Mouse (Mus musculus): Measurements from ENCODE around the gene Pycr2.
A peak's percentile ranks its signal among the peaks of the same experiment; 100 is the strongest.
"Not testable (repeated sequence)": the region's sequence is repeated elsewhere in the genome, so short reads cannot be mapped to it uniquely, and the experiment has no call there.

Pycr2 gene

DNA sequence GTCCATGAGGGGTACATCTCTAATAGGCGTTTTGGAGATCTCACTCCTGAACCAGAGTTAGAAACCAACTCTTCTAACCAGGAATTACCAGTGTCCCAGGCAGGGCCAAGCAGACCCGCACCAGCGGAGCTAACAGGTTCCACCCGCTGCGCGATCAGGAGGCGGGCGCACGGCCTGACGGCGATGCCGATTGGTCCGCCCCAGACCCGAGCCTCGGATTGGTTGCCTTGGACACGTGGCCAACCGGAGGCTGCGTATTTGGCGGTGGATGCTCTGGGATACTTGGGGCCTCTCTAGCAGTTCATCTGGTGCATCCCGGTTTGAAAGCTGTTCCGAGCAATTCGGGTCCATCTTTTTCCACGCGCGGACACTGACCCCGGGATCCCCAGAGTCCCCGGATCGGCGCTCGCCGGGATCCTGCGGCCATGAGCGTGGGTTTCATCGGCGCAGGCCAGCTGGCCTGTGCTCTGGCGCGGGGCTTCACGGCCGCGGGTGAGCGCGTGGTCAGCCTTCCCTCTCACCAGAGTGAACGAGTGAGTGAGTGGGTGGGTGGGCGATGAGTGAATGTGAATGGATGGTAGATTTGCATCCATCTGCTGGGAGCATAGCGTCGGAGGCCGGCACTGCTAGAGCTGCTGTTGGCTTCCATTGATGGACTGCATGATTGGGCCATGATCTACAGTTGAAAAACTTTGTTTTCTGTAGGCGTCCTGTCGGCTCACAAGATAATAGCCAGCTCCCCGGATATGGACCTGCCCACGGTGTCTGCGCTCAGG, at the start of gene Pycr2:
Pycr2 (plus strand) TSS at position 255 of the 776 bp plus-strand sequence.
- DNase-seq (ENCODE audit: low spot score) = peak; percentile 90

DNA sequence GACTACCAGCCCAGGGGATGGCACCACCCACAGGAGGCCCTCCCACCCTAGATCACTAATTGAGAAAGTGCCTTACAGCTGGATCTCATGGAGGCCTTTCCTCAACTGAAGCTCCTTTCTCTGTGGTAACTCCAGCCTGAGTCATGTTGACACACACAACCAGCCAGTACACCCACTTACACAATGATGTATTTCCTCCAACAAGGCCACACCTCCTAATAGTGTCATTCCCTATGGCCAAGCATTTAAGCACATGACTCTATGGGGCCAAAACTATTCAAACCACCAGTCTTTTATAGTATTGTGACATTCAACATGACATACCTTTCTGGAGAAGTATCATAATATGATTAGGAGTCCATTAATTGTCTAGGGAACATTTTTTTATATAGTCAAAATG, 45.3 kb upstream of the Pycr2 start:
- no peak for DNase-seq (ENCODE audit: low spot score)

DNA sequence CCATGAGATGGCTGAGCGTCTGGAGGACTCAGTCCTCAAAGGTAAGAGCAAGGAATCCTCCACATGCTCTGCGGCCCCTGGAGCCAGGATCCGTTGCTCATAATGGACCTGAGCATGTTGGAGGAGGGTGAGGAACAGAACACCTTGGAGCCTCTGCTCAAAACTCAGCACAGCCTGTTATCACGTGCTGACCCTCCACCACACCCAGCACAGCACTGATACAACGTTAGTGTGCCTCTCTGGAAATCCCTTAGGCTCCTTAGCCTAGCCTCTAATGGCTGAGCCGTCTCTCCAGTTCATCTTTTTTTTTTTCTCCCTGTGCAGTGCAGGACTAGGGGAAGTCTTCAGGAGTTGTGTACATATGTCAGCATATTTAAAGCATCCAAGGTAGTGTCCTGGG, 44.1 kb upstream of the Pycr2 start:
- no peak for DNase-seq (ENCODE audit: low spot score)

DNA sequence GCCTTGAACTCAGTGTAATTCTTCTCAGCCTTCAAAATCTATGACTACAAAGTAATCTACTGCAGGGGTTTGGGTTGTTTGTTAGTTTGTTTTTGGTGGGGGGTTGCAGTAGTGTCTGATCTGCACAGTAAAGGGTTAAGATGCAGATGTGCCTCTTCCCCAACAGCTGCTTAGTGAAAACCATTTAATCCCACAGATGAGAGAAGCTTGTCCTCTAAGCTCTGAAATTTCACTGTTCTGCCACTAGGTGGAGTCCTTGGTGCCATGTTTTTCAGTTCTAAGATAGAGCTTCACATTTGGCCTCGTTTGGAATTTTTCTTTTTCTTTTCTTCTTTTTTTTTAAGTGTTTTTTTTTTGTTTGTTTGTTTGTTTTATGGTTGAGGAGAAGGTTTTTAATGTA, 40.5 kb upstream of the Pycr2 start:
- no peak for DNase-seq (ENCODE audit: low spot score)

DNA sequence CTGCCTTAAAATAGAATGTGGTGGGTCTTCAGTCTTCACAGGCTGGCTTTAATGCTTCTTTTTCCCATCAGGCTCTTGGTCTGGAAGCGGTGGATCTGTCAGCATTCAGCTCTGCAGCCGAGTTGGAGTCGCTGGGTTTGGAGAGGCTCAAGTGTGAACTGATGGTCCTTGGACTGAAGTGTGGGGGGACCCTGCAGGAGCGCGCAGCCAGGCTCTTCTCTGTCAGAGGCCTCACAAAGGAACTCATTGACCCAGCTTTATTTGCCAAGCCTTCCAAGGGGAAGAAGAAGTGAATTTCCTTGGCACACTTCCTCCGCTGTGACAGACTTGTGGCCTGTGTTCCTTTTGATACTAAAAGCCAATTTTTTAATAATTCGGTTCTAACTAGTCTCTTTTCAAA, 38.1 kb upstream of the Pycr2 start:
- no peak for DNase-seq (ENCODE audit: low spot score)

DNA sequence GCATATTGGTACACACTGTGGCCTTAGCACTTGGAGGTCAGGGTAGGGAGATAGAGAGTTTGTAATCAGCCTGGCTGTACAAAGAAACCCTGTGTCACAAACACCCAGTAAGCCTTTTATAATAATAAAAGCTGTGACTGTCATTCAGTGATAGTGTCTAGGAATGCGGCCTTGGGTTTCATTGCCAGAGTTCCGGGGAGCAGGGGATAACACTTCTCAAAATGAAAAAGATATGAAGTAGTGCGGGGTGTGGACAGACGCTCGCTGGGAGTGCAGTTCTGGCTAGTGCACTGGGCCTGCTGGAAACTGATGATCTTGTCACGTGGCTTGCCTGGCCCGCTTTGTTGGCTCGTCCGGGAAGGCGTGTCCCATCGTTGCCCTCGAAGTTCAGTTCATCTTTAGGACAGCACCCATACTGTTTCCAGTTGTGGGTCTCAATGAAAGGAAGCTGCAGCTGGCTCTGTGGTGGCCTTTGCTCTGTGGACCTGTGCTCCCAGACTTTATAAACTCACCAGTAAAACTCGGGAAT, 33.9 kb upstream of the Pycr2 start:
- no peak for DNase-seq (ENCODE audit: low spot score)

DNA sequence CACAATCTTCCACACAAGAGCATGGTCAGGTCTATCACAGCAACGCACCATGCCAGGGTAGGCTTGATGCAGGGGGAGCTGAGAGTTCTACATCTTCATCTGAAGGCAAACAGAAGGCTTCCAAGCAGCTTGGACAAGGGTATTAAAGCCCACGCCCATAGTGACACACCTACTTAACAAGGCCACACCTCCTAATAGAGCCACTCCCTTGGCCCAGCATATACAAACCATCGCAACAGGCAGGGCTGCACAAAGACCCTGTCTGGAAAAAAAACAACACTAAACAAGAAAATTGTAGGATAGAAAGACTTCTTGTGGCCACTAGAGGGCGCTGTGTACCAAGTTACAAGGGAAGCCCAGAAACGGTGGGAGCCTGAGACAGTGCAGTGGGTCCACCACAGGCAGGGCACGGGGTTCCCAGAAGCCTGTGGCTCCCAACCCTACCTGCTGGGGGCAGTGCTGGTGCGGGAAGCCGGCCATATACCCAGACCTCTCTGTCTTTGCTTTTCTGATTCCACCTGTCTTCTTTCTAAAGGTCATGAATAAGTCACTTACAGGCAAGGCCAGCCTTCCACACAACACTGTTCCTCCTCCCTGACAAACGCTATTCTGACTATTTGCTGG, 30.1 kb upstream of the Pycr2 start:
- no peak for DNase-seq (ENCODE audit: low spot score)

DNA sequence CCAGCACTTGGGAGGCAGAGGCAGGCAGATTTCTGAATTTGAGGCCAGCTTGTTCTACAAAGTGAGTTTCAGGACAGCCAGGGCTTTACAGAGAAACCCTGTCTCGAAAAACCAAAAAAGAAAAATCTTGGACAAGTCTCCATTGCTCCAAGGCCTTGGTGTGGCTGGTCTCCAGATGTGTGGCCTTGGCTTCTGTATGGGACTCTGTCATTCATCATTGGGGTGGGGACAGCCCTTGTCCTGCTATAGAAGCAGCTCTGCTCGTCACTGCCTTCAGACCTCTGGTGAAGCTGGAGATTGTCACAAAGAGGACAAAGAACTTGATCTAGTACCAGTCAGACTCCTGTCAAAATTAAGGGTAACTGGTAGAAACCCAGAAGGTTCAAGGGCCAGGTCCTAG, 29.5 kb upstream of the Pycr2 start:
- DNase-seq (ENCODE audit: low spot score) = no peak

DNA sequence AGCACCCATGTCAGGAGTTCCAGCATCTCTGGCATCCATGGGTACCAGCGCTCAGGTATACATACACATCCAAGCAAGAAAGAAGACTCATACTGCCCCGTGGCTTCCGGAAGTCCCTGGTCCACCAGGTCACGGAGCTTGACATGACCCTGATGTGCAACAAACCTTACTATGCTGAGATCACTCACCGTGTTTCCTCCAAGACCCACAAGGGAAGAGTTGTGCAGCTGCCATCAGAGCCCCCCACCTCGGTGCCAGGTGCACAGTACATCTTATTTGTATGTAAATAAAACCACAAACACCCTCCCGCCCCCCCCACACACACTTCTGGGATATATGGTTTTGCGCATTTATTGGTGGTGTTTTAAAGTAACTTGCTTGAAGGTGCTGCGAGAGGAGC, 29.0 kb upstream of the Pycr2 start:
- DNase-seq (ENCODE audit: low spot score) = no peak

DNA sequence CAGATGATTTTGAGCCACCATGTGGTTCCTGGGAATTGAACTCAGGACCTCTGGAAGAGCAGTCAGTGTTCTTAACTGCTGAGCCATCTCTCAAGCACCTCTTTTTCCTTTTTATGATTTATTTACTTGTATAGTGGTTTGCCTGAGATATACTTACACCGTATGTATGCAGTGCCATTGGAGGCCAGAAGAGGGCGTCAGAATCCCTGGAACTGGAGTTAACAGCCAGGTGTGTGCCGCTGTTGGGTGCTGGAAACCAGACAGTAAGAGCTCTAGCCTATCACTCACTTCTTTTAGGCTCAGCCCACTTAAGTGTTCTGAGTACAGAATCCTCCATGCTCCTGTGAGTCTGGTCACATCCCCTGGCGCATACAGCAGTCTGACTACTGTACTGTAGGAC, 26.6 kb upstream of the Pycr2 start:
- DNase-seq (ENCODE audit: low spot score) = no peak

DNA sequence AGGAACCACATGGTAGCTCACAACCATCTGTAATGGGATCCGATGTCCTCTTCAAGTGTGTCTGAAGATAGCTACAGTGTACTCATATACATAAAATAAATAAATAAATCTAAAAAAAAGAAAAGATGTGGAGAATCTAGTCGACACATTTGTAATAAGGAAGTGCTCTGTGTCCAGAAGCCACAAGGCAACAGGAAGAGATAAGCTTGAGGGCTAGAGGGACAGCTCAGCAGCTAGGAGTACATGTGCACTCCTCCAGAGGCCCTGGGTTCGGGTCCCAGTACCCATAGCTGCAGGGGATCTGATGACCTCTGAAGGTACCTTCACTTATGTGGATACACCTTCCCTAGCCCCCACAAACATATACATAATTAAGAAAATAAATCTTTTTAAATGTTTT, 22.3 kb upstream of the Pycr2 start:
- no peak for DNase-seq (ENCODE audit: low spot score)

DNA sequence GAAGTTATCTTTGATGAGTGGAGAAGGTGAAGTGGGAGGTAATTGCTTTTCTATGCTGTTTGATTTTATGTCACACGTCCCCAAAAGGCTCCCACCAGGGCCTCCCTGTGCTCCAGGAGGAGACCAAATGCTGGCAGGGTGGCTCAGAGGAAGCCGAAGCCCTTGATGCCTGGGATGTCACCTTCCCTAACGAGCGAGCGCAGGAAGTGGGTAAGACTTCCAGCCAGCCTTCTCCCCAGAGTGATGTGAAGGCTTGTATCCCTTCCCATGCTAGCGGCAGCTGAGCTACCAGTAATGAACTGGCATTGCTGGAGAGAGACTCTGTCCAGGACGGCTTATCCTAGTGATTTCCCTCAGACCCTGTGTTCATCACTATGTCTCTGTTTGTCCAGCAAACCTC, 20.4 kb upstream of the Pycr2 start:
- DNase-seq (ENCODE audit: low spot score) = no peak

DNA sequence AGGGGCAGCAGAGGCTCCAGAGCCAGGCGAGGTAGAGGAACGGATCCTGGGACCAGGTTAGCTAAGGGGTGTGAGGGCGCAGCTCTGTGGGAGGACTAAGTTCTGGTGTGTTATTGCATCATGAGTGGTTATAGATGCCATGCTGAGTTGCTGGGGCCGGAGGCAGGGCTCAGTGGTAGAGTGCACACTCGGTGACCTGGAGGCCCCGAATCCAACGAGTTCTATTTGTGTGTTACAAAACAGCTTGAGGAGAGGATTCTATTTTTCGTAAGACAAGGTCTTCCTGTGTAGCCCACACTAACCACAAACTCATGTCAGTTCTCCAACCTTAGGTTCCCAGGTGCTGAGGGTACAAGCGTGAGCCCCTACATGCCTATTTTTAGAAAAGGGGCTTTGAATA, 19.6 kb upstream of the Pycr2 start:
- DNase-seq (ENCODE audit: low spot score) = no peak

DNA sequence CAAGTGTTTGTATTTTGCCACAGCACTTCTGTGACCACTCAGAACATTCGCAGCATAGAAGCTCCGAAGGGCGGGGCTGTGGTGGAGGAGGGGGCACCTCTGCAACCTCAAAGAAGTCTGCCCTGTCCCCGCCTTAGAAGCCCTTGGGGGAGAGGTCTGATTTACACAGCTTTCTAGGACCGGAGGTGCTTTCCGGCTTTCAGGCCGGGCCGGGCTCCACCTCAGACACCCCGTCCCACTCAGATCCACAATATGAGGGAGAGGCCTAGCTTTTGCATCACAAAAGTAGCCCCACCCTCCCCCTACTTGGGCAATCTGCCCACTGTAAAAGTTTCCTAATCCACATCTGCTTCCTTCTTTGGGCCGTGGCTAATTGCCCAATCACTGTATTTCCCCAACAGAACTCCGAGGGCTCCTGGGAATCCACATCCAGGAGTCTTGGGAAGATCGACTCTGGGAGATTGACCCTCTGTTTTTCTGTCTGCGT, 15.5 kb upstream of the Pycr2 start:
- peak; percentile 83 for DNase-seq (ENCODE audit: low spot score)

DNA sequence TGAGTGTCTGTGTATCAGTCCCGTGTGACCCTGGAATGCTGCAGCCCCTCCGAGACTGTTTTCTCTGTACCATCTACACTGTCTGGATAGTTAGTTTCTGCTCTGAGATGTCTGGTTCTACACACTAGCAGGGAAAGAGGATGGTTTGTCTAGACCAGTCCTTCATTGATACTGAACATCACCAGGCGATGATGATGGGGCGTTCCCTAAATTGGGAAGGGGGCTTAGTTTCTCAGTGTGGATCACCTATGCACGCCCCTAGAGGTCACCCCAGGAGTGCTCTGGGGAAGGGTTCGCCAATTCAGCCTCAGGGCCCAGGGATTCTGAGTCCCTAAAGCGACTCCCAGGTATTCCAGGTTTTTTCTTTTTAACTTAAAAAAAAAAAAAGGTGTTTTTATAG, 14.9 kb upstream of the Pycr2 start:
- DNase-seq (ENCODE audit: low spot score) = no peak

DNA sequence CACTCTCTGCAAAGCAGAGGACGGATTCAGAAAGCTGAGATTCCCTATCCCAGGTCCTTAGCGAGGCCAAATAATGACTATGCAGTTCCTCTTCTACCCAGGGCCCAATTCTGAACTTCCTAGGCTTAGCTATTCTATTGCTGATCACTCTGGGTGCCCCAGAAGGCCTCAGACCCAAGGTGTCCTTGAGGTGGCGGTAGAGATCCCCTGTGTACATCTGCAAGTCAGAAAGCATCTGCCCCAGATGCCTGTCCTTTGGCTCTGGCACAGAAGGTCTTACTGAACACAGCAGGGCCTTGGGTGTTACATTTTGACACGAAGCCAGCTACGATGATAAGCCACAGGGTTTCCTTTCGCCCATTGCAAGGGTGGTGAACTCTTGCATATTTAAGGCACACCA, 14.3 kb upstream of the Pycr2 start:
- no peak for DNase-seq (ENCODE audit: low spot score)

DNA sequence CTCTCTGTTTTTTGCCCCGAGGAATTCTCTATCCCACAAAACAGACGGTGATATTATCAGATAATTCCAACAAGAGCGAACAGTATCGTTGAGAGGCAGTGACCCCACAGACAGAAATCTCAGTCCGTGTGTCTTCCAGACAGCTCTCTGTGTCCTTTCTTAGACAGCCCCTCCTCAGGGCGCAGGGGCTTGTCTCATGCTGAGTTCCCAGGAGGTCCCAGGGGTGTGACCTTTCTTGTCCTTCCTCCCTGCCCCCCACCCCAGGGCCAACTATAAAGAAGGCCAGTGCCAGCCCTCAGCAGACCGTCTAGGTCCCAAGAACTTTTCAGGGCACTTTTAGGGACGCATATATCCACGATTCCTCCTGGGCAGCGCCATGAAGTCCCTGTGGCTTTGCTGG, 11.3 kb upstream of the Pycr2 start, which contains the start of gene Lefty2:
Lefty2 (plus strand) TSS at position 301 of the 400 bp plus-strand sequence.
- no peak for DNase-seq (ENCODE audit: low spot score)

DNA sequence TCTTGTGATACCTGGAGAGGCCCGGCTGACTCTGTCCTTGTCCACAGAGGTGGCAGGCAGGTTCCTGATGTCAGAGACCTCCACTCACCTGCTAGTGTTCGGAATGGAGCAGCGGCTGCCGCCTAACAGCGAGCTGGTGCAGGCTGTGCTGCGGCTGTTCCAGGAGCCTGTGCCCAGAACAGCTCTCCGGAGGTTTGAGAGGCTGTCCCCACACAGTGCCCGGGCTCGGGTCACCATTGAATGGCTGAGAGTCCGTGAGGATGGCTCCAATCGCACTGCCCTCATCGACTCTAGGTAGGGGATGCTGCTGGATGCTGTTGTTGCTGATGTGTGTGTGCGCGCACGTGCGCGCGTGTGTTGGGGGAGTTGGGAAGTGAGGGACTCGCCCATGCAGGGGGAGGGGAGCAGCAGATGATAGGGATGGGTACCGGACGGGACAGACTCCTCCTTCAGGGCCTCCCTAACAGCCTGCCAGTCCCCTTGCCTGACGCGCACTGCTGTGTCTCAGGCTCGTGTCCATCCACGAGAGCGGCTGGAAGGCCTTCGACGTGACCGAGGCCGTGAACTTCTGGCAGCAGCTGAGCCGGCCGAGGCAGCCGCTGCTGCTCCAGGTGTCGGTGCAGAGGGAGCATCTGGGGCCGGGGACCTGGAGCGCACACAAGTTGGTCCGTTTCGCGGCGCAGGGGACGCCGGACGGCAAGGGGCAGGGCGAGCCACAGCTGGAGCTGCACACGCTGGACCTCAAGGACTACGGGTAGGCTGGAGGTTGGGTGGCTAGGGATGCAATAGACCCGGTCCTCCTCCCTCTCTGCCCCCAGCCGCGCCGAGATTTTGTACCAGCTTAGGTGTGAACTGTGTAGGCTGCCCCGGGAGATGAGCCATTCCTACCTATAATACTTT, 9.8 kb upstream of the Pycr2 start:
- not testable (repeated sequence) for DNase-seq (ENCODE audit: low spot score)

DNA sequence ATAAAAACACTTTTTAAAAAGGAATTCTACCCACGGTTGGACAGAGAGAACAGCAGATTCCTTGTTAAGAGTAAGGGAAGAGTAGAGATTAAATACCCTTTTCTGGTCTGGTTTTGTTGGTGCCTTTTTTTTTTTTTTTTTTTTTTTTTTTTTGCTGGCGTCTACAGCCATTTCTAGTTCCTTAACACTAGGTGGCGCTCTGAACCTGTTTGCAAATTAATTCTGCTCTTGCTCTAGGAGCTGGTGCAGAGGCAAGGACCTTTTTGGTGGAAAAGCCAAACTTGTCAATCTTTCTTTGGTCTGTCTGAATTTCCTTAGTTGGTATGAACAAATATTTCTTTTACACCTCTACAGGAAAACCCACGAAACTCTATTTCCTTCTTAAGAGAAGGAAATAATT, 3.0 kb upstream of the Pycr2 start:
- no peak for DNase-seq (ENCODE audit: low spot score)

DNA sequence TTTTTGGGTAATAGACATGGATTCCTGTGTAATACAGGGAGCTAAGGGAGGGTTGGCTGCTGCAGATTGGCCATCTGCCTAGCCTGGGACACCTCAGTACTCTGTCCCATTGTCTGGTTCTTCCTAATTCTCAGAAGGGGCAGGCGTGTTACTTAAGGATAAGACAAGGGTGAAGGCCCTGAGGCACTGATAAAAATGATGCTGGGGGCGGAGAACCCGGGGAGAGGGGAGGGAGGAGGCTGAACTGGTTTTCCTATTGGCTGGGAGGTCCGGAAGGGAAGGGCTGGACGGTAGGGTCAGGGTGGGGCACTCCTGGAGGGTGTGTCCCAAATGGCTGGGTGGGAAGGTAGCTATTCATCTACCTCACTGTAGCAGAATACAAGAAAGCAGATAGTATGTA, 1.2 kb upstream of the Pycr2 start:
- DNase-seq (ENCODE audit: low spot score) = no peak

DNA sequence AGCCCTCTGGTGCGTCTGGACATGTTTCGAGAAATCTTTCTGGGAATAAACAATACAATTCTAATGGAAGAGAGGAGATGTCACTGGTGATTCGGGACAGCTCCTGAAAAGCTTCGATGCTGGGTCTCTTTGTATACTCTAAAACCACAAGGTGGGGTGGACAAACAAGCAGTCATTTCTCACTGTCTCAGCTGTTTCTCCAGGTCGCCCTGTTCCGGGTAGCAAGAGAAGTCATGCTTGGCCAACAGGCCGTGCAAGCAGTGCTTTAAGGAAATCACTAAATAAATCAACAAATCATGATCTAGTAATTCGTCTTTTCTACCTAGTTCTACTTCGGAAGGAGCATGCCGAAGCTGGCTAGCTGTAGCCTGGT, 441 bp upstream of the Pycr2 start:
- DNase-seq (ENCODE audit: low spot score) = no peak

DNA sequence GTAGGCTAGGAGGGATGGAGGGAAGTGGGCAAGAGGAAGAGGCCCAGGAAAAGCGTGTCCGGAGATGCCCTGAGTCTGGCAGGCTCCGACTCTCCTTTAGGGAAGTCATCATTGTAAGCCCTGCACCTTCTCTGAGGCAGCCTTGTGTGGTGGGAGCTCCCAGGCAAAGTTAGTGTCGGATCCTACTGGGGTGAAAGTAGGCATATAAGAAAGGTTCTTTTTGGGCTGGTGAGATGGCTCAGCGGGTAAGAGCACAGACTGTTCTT, 655 bp downstream of the Pycr2 start:
- no peak for DNase-seq (ENCODE audit: low spot score)

DNA sequence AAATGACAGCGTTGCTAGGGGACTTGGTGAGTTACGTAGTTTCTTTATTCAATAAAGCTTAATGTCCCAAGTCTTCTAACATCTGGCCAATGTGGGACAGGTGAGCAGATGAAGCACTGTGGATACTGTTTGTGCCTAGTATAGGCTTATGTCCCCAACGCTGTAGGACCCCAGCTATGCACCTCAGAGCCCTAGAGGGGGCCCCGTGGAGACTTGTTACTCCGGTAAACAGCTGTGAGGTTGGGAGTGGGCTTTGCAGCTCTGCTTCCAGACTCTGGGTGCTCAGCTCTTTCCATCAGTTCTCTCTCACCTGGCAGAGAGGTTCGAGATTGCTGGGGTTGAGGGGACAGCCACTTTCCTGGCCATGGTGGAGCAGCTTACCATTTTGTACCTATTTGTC, 1.2 kb downstream of the Pycr2 start:
- no peak for DNase-seq (ENCODE audit: low spot score)

Data from ovary, postnatal 14 days (tissue).